Mouse (Mus musculus): Measurements from ENCODE around the gene Zmynd8.

GRCm38 (mm10) chr2:165857395-165857831, 41.4 kb downstream of the Zmynd8 start:
- TF ChIP-seq CTCF (IDR thresholded peaks at IDR 0.05; ENCODE audit: control insufficient read depth, insufficient read depth, insufficient replicate concordance, low read depth, low read length) (no peak), POLR2A (IDR thresholded peaks at IDR 0.05; ENCODE audit: control insufficient read depth, low read depth, low read length) (no peak)
